Mouse (Mus musculus): ENCODE measurements around the gene Casz1.

The Casz1 gene

DNA sequence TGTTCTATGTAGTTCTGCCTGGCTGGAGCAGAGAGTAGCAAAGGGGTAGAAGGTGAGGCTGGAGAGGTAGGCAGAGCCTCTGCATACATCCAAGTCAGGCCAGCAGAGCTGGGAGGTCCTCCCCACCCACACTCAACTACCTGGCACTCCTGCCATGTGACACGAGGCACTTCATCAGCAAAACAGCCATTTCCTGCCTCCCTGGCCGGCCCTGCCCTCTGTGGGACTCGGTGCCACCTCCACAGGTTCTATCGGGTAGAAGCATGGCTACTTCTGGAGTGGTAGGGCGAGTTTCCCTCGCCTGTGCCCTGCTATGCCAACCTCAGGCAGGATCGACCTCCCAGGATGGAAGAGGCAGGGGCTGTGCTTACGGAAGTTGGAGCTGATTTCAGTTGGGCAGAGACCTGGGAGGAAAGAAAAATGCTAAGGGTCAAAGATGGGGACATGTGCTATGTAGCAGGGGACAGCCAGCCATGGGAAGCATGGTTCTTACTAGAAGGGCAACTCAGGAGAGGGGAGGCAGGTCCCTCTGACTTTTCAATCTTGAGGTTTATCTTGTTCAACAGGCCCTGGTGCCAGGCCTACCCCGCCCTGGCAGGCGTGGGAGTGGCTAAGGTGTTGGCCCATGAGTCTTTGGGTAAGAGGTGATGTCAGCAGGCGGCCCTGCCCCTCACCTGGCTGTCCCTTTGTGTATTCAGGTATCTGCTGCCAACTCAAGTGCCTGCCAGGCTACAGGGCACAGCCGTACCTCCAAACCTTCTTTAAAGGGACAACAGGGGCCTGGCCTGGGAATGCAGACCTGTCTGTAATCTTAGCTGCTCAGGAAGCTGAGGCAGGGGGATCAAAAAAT, 6.5 kb upstream of the Casz1 start:
- in situ Hi-C loops (cut with MboI; ENCODE audit: unreplicated experiment in 2 of 2), result no loop called here

DNA sequence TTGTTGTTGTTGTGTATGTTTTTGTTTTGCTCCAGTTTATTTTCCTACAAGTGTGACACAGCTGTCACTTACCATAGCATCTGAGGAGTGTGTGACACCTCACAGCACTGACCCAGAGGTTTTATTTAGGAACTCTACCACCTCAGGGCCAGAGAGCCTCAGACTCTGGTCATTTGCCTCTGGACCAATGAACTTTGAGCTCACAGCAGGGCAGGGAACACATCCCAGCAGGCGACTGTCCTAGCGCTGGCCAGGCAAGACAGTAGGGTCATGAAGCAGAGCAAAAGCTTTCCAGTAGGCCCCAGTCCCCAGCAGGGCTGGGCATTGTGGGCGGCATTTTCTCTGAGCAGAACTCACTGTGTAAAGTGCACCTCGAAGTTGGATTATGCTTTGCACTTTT, 1.2 kb upstream of the Casz1 start:
- in situ Hi-C loops (cut with MboI; ENCODE audit: unreplicated experiment in 2 of 2), result no loop called here

DNA sequence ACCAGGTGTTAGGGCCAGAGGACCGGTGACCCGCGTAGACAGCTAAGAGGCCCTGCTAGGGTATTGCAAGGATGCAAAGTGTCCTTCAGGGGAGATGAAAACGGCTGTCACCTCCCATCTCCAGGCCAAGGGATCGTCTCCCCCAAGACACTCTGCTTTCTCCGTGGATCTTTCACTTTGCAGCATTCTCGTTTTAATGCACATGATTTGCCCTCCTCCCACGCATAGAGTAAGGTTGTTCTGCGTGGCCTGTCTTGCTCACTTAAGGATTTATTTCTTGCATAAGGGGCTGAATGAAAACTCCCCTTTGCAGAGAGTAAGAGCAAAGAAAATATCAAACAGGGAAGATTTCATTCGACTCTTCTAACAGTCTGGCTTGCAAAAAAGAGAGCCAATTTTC, 593 bp upstream of the Casz1 start:
- in situ Hi-C loops (cut with MboI; ENCODE audit: unreplicated experiment in 2 of 2), result no loop called here

DNA sequence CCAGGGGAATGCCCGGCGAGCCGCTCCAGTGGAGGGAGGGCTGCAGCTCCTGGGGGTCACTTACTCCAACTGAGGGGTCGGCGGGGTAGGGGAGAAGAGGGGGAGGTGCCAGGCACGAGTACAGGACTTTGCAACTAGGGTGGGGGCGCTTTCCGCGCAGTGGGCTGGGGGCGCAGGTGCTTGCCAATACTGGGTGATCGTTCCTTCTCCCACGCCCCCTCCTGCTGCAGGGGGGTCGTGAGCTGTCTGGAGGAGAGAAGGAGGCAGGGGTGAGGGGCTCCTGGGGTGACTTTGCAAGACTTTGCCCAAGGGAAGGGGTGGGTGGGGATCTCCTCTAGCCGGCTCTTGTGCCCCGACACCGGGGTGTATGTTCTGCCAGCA, 541 bp downstream of the Casz1 start:
- in situ Hi-C loops (cut with MboI; ENCODE audit: unreplicated experiment in 2 of 2), result no loop called here

DNA sequence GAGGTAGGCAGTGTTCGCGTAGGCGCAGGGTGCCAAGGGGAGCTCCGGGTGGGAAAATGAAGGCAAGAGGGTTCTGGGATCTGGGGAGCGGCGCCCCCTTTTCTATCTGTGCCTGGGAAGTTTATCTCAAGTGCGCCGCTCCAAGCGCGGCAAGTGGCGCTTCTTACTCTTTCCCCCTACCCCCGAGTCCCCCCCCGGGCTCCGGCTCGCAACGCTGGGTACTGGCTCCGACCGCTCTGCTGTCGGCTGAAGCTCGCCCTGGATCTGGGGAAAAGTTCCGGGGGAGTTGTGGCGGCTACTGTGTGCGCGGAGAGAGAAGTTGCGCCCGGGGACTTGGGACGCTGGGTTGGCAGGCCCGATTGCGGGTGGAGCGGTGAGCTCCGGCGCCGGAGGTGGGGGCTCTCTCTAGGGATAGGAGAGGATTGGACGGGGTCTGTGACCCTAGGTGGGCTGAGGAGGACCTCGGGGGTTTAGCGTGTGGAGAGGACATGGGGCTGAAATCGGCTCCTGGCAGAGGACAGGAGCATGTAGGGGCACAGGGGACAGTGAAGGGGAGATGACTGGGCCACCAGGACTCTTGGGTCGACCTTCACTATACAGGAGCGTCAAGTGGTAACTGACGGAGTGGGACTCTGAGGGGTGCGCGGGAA, 1.1 kb downstream of the Casz1 start:
- in situ Hi-C loops (cut with MboI; ENCODE audit: unreplicated experiment in 2 of 2), result no loop called here

DNA sequence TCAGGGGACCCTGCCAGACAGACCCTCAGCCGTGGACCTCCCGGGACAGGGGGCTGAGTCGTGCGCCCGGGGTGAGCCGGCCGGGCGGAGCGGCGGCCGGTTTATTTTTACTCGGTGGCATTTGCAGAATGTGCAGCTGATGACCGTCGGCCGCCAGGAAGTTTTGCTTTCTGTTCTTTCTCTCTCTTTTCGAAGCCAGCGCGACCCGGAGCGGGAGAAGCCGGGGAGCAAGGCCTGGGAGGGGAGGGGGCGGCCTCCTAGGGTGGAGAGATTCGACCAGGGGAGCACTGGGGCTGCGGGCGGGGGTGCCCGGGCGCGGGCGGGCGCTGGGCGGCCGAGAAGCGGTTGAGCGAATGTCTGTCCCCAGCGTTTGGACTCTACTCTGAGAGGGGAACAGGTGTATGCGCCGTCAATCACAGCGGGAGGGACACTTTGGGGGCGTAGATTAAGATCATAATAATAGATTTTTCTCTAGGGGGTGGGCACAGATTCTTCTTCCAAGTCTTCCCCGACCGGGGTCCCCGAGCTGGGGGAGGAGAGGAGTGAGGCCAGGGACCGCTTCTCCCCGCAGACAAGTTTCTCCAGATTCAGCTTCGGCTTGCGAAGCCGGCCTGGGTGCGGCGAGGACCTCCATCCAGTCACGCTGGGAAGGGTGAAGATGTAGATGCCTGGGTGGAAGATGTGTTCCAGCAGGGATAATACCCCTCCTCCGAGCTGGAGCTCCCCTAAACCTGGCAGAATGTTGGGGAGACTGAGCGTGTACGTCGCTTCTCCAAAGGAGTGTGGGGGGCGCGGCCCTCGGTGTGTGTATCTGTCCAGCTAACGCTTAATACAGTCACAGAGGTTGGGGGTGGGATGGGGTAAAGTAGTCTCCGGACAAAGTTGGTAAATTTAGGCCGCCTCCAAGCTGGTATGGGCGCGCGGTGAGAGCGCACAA, 1.9 kb downstream of the Casz1 start:
- in situ Hi-C loops (cut with MboI; ENCODE audit: unreplicated experiment in 2 of 2), result no loop called here

DNA sequence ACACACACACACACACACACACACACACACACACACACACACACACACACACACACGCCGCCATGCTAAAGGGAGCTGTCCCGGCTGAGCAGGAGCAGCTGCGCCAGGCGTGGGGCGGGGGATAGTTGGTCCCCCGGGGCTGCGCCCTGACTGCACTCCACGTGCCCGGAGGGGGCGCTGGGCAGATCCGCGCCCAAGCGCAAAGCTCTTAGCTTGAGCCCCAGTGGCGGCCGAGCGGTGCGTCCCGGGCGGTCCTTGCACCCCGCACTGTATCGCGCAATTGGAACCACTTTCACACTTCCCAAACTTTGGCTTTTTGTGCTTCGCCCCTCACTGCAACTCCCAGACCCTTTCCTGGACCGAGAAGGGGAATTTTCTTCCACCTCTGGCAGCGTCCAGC, 2.6 kb downstream of the Casz1 start:
- in situ Hi-C loops (cut with MboI; ENCODE audit: unreplicated experiment in 2 of 2), result no loop called here

DNA sequence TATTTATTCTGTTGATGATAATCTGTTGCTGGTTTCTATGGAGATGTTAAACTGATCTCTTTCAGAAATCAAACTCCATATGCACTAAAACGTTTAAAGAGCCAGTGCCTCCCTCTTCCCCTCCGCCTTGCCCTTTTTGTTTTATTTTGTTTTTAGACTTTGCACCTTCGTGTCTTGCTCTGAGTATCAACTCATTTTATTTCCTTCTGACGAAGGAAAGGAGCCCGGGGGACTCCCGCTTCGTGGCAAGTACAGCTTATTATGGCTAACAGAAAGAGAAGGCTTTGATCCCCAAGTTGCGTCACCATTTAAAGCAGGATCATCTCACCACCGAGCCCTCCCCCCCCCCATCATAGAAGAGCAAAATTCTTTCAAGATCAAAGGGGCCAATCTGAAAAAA, 3.2 kb downstream of the Casz1 start:
- in situ Hi-C loops (cut with MboI; ENCODE audit: unreplicated experiment in 2 of 2), result no loop called here

DNA sequence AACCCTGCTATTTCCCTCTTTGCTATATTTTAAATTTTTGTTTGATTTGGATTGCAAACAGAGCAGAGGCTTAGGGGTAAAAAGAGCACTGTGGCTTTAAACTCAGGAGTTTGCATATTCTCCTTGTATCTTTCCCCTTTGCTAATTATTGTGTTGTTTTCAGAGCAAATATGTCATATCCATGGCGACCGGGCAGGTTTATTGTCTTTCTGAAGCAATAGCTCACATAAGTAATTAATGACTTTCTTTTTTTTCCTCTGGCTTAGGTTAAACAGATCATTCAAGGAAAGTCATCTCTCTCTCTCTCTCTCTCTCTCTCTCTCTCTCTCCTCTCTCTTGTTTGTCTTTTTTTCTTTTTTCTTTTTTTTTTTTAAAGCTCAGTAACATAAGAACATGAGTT, 4.6 kb downstream of the Casz1 start:
- in situ Hi-C loops (cut with MboI; ENCODE audit: unreplicated experiment in 2 of 2), result no loop called here

DNA sequence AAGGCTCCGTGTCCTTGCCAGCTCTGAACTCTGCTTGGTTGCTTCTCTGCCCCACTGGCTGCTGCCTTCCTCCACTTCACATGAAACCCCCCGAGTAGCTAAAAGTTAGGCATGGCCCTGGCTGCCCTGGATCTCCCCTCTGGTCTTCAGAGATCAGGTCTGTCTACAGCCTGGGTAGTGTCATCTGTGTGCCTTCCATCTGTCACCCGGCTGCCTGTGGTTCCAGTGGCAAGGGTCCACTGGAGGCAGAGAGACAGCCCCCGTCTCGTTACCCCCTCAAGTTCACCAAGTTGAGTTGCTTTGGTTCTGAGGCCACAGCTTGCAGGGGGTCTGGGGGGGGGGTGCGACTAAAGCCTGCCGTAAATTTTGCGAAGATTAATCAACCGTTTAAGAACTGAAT, 6.5 kb downstream of the Casz1 start:
- in situ Hi-C loops (cut with MboI; ENCODE audit: unreplicated experiment in 2 of 2), result no loop called here

DNA sequence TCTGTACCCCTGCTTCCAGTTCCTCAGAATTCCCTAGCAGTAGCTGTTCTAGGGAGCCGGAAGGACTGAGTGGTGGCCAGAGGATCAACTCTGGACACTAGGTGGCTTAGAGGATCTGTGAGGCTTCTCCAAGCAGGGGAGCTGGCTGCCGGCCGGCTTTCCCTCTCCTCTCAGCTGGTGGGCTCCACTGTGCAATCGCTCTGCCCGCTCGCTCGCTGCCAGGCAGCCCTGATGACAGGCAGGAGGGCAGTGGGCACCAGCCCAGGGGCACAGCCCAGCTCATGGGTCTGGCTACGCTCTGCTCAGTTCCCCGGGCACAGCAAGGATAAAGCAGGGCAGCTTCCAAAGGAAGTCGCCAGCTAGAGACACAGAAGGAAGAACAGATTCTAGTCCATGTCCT, 7.7 kb downstream of the Casz1 start:
- in situ Hi-C loops (cut with MboI; ENCODE audit: unreplicated experiment in 2 of 2), result no loop called here

DNA sequence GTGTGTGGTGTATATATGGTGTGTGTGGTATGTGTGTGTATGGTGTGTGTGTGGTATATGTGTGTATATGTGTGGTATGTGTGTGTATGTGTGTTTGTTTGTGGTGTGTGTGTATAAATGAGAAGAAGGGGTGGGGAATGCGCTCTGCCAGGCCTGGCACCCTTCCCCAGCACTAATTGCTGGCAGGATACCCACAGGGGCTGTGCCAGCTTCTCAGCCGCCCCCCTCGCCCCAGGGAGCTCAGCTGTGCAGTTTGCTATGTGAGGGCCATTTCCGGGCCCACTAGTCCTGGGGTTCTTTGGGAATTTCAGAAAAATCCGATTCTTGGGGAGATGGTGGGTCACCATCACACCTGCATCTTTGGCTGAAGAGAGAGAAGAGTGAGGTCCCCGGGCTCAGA, 9.0 kb downstream of the Casz1 start:
- in situ Hi-C loops (cut with MboI; ENCODE audit: unreplicated experiment in 2 of 2), result no loop called here

DNA sequence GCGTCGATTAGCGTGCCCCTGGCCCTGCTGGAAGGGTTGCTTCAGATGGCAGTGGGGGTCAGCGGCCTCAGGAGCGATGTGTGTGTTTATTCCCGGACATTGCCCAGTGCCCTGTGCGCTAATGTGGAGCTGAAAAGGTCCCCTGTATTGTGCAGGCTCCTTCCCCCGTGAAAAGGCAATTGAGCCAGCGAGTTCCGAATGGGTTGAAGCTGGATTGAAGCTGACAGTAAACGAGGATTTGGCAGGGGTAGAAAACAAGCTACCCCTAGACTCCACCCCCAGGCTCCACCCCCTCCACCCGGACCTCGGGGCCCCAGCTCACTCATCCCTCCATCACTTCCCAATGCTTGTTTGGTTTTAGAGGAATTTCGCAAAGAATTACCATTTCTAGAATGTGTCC, 12.3 kb downstream of the Casz1 start:
- in situ Hi-C loops (cut with MboI; ENCODE audit: unreplicated experiment in 2 of 2), result no loop called here

DNA sequence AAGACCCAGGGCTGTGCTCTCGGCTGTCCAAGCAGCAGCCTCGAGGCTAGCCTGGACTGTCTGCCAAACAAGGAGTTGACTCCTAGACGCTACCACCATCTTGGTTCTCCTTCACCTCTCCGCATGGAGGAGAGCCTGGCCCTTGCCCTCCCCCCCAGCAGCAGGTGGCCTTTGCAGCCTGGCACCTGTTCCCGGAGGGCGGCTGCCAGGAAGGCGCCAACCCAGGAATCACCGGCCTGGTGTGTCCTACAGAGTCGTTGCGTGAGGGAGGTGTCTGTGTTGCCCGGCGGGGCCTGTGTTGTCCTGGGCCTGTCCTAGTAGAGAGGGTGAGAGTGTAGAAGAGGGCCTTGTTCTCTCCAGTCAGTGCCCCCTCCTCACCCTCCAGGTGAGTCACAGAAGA, 13.9 kb downstream of the Casz1 start:
- in situ Hi-C loops (cut with MboI; ENCODE audit: unreplicated experiment in 2 of 2), result no loop called here

DNA sequence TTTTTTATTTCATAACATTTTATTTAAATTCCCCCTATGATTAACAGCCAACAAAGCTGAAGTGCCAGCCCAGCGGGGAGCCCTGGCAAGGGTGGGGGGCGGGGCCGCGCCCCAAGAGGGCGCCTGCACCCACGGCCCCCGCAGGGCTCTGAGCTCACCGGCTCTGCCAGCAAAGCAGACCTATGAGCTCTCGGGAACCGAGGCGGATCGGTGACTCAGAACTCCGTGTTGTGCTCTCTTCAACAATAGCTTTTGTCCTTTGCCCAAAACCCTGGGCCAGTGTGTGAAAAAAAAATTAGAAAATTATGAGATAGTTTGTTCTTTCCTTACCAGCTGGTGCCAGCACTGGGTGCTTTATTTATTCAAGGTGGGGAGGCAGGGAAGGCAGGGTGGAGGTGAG, 15.9 kb downstream of the Casz1 start:
- in situ Hi-C loops (cut with MboI; ENCODE audit: unreplicated experiment in 2 of 2), result no loop called here

DNA sequence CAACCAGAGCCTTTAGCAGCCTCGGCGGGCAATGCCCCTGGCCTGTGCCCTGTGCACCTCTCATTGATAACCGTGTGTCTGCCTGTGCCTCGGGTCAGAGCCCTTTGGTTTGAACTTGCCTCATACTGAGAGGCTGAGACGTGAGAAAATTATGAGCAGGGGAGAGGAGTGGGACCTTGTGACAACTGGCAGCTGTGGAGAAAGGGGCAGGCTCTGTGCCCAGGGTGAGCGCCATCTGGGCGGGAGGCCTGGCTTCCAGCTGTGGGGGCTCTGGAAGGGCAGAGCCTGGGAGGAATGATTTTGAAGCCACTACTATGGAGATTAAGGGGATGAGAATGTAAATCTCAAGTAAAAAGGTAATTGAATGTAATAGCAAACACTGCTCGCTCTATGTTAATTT, 19.1 kb downstream of the Casz1 start:
- in situ Hi-C loops (cut with MboI; ENCODE audit: unreplicated experiment in 2 of 2), result no loop called here

DNA sequence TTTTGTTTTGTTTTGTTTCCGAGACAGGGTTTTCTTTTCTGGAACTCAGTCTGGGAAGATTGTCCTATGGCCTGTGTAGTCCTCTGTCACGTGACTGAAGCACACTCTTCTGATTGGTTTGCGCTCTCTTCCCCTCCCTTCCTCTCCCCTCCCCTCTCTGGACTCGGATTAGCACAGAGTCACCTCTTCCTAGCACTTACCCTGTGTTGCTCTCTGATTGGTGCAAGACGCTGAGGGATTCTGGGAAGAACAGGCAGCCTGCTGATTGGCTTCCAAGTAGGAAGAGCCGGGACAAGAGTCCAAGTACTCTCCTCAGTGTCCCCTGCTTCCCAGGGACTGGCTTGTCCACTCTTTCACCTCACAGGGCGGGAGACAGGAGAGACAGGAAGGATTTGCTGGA, 26.1 kb downstream of the Casz1 start:
- in situ Hi-C loops (cut with MboI; ENCODE audit: unreplicated experiment in 2 of 2), result no loop called here

DNA sequence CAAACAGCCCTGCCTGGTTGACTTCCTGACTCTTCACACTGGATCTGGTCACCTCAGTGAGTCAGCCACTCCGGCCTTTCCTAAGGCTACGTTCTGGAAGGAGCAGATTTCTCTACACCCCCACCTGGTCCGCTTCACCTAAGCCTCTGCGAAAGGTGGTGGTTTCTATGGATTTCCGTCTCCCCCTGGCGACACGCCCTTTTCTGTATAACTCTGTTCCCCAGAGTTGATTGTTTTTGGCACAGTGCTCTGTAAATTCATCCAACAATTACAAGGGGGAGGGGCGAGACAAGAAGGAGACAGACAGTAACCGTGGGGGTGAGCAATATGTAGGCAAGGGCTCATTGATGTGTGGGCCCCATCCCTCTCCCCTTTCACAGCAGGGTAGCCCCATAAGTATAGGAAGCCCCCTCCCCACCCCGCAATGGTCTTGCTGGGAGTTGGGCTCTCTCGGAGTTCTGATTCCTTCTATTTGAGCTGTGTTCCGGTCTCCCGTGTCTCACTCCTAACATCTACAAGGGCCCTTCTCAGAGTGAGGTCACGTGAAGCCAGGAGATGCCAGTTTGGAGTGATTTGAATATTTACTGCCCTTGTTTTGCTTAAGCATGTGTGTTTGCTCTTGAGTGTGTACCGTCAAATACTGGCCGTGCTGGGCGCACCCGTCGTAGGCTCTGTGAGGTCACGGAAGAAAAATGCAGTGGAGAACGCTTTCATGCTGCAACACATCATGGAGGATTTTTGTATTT, 29.2 kb downstream of the Casz1 start:
- in situ Hi-C loops (cut with MboI; ENCODE audit: unreplicated experiment in 2 of 2), result no loop called here

DNA sequence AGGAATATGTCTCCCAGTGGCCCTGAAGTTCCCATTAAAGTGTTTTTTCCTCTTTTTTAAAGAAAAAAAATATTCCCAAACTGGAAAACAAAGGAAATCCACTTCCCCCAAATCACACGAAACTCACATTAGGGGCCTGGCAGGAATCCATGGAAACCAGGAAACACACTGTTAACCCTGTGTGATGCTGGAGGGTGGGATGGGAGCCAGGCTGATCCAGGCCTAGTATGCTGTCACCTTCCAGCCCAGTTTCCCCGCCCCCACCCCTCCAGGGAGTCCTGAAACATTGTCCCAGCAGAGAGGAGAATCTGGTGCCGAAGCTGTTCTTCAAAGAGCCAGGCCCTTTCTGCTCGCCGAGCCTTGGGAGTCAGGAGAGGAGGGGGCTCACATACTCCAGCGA, 32.2 kb downstream of the Casz1 start:
- in situ Hi-C loops (cut with MboI; ENCODE audit: unreplicated experiment in 2 of 2), result no loop called here

DNA sequence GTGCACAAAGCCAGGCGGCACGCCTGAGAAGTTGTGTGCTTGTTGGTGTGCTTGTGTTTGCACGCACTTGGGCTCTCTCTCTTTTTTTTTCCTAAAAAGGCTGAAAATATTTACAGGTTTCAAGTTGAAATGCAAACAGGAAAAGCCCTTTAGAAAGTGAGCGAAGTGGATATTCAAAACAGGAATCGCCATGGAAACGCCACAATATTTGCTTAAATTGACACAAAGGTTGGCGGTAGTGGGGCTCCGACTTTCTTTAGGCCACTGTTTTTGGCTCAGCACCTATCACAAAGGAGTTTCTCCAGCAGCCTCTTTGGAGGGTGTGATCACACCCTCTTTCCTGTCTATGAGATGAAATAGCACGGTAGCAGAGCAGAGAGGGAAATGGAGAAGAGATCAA, 32.8 kb downstream of the Casz1 start:
- in situ Hi-C loops (cut with MboI; ENCODE audit: unreplicated experiment in 2 of 2), result no loop called here

DNA sequence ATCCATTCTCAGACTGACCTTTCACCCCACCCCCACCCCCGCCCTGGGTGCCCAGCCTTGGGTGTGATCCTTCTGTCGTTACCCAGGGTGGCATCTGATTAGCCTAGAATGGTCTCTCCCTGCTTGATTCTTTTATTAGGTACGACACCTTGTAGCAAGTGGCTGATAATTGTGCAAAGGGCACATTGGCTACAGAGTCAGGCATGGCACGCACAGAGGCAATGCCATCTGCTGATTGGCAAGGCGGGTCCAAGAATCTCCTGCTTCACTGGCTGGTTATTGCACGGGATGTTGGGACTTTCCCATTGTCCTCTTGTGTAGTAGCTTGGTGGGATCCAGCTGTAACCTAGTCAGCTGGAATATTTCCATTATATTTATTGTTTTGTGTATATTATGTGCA, 33.4 kb downstream of the Casz1 start:
- in situ Hi-C loops (cut with MboI; ENCODE audit: unreplicated experiment in 2 of 2), result no loop called here

Data from v-Abl transformed pro-B cells (cell line).